Mouse (Mus musculus): ENCODE data around the gene Timmdc1. TPM values are rescaled to one million over a fixed set of nuclear protein-coding genes. Genes with fewer than 3 reads are reported as not detected.
A peak's percentile ranks its signal among the peaks of the same experiment; 100 is the strongest.

Timmdc1 gene
- polyA plus RNA-seq, 1 experiment from 2014 or later = 19.9 TPM

- Histone ChIP-seq H3K4me2 (no peak overlapping the region), H3K9me3 (replicated peaks) (no peaks in the 10 kb centered on the region), H3K36me3 (no peaks in the 10 kb centered on the region), H3K27me3 (replicated peaks) (no peaks in the 10 kb centered on the region), H3K4me3 (no peak overlapping the region), H3K9ac (no peak overlapping the region), H3K27ac (no peak overlapping the region), H3K4me1 (peaks cover 73% of the 10 kb centered on the region)
- 43% methylated on average over 11 of the region's 11 CpGs for WGBS (ENCODE audit: insufficient replicate concordance)
- ATAC-seq = no peak
Observed at GRCm38 (mm10) chr16:38471697-38472506, 50.6 kb downstream of the Timmdc1 start.

GRCm38 (mm10) chr16:38469437-38469836 lies 53.0 kb downstream of the Timmdc1 start:
- Histone ChIP-seq H3K9me3 (replicated peaks) (no peaks in the 10 kb centered on the region), H3K4me3 (no peak overlapping the region), H3K27me3 (replicated peaks) (no peaks in the 10 kb centered on the region), H3K9ac (no peak overlapping the region), H3K4me2 (no peak overlapping the region), H3K36me3 (no peaks in the 10 kb centered on the region), H3K27ac (no peak overlapping the region), H3K4me1 (peaks cover 55% of the 10 kb centered on the region)
- whole genome bisulfite sequencing (ENCODE audit: insufficient replicate concordance) = 68% methylated on average over 8 of the region's 8 CpGs
- no peak for ATAC-seq

DNA sequence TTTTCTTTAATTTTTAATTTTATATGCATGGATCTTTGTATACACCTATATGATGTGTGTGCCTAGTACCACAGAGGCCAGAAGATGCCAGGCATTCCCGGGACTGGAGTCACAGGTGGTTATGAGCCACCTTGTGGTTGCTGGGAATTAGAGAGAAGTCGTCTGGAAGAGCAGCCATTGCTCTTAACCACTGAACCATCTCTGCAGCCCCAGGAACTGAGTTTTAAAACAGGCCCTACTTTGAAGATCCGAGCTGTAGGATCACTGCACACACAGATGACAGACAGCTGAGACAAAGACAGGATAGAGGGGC lies 53.8 kb downstream of the Timmdc1 start:
- no peaks in the 10 kb centered on the region for H3K9me3 ChIP-seq (replicated peaks)
- H3K36me3 ChIP-seq = no peaks in the 10 kb centered on the region
- no peaks in the 10 kb centered on the region for H3K27me3 ChIP-seq (replicated peaks)
- no peak for ATAC-seq
- 26% methylated on average over 3 of the region's 3 CpGs for WGBS (ENCODE audit: insufficient replicate concordance)
- no peak overlapping the region for H3K9ac ChIP-seq
- no peak overlapping the region for H3K4me3 ChIP-seq
- peaks cover 47% of the 10 kb centered on the region for H3K4me1 ChIP-seq
- H3K4me2 ChIP-seq = no peak overlapping the region
- no peak overlapping the region for H3K27ac ChIP-seq

DNA sequence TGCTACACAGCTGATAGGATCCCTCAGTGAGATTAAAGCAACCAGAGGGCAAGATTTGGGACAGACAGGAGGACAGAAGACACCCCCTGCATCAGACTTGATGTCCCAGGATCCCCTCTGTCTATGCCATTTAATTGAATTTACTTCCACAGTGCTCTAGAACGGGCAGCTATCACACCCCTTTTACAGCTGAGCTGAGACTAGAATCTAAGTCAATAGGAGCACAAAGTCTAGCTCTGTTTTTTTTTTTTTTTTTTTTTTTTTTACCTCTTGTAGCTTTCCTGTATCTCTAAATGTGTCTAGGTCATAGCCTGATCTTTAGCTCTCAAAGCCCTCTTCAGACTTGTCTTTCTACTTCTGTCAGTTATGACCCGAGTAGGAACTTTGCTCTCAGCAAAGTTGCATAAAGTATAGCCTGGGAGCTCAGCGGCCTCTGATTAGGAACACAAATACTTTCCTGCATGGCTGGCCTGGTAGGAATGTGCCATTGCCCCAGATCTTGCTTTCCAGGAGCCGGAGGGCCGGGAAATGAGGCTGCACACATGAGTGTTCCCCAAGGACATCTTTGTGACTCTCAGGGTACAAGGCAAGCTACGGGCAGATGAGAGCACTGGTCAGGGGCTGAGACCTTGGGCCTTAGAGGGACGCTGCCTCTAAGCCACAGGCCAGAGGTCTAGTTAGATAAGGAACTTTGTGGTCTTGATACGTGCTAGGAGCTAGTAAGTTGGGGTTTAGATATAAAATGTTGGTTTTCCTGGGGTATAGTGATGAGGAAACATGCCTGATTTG lies 54.4 kb downstream of the Timmdc1 start:
- H3K9ac ChIP-seq = no peak overlapping the region
- no peaks in the 10 kb centered on the region for H3K27me3 ChIP-seq (replicated peaks)
- H3K9me3 ChIP-seq (replicated peaks) = no peaks in the 10 kb centered on the region
- no peaks in the 10 kb centered on the region for H3K36me3 ChIP-seq
- peaks cover 42% of the 10 kb centered on the region for H3K4me1 ChIP-seq
- no peak for ATAC-seq
- 41% methylated on average over 8 of the region's 8 CpGs for WGBS (ENCODE audit: insufficient replicate concordance)
- H3K4me2 ChIP-seq = no peak overlapping the region
- no peak overlapping the region for H3K27ac ChIP-seq
- H3K4me3 ChIP-seq = no peak overlapping the region

DNA sequence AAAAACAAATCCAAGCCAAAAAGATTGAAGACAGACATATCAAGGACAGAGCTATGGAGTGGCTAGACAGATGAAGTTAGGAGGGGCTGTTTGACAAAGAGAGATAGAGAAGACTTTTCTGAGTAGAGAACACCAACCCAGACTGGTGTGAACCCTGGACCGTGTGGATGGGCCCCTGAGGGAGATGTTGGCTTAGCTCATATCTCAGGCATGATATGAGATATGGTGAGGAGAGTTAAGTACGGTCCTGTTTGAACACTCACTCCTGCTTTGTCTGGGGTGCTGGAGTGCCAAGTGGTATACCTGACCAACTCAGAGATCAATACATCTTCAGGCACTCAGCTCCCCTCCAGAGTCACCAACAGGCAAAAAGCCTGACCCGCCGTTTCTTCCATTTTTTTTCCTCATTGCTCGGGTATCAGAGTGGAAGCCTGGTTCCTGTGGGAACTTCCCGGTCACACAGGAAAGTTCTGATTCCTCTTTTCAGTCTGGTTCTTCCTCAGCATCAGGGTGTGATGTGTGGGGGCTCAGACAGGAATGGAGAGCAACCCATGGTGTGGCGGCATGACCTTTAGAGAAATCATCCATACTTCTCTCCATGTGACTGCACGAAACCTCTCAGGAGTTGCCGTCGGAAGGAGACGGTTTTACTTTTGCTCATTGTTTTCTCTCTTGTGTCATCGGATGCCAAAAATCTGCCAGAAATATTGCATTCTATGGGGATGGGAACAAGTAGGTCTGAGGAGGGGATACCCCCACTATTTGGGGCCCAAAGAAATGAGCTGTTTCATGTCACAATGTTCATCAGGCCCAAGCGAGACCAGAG lies 55.2 kb downstream of the Timmdc1 start:
- ATAC-seq = peak; percentile 53; the same call in 1 of the 2 replicates
- no peaks in the 10 kb centered on the region for H3K9me3 ChIP-seq (replicated peaks)
- WGBS (ENCODE audit: insufficient replicate concordance) = 62% methylated on average over 13 of the region's 13 CpGs
- no peak overlapping the region for H3K4me3 ChIP-seq
- no peak overlapping the region for H3K27ac ChIP-seq
- H3K4me1 ChIP-seq = peaks cover 34% of the 10 kb centered on the region
- H3K36me3 ChIP-seq = no peaks in the 10 kb centered on the region
- no peak overlapping the region for H3K4me2 ChIP-seq
- H3K27me3 ChIP-seq (replicated peaks) = no peaks in the 10 kb centered on the region
- H3K9ac ChIP-seq = no peak overlapping the region

DNA sequence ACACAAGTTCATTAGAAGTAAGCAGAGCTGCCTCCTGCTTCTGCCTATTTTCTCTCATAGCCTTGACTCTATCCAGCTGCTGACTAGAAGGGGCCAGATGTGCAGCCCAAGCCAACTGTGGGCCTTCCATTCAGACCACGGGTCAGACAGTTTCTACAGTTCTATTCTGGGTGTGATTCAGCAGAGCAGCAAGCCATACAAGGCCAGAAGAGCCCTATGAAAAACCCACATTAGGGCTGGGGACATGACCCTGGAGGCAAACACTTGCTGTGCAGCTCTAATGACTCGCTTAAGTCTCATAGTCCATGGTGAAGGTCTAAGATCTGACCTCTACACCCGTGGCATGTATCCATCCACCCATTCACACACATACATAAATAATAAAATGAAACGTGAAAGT lies 56.4 kb downstream of the Timmdc1 start:
- 64% methylated on average over 4 of the region's 4 CpGs for WGBS (ENCODE audit: insufficient replicate concordance)
- Histone ChIP-seq H3K27me3 (replicated peaks) (no peaks in the 10 kb centered on the region), H3K36me3 (no peaks in the 10 kb centered on the region), H3K27ac (no peak overlapping the region), H3K4me1 (peaks cover 25% of the 10 kb centered on the region), H3K9me3 (replicated peaks) (no peaks in the 10 kb centered on the region), H3K4me3 (no peak overlapping the region), H3K9ac (no peak overlapping the region), H3K4me2 (no peak overlapping the region)
- ATAC-seq = no peak

GRCm38 (mm10) chr16:38463305-38463704 lies 59.2 kb downstream of the Timmdc1 start:
- H3K4me2 ChIP-seq = no peak overlapping the region
- H3K9me3 ChIP-seq (replicated peaks) = no peaks in the 10 kb centered on the region
- no peak overlapping the region for H3K9ac ChIP-seq
- ATAC-seq = no peak
- no peaks in the 10 kb centered on the region for H3K27me3 ChIP-seq (replicated peaks)
- WGBS (ENCODE audit: insufficient replicate concordance) = 79% methylated on average over 5 of the region's 5 CpGs
- H3K4me1 ChIP-seq = peaks cover 27% of the 10 kb centered on the region
- no peak overlapping the region for H3K4me3 ChIP-seq
- no peak overlapping the region for H3K27ac ChIP-seq
- H3K36me3 ChIP-seq = no peaks in the 10 kb centered on the region

DNA sequence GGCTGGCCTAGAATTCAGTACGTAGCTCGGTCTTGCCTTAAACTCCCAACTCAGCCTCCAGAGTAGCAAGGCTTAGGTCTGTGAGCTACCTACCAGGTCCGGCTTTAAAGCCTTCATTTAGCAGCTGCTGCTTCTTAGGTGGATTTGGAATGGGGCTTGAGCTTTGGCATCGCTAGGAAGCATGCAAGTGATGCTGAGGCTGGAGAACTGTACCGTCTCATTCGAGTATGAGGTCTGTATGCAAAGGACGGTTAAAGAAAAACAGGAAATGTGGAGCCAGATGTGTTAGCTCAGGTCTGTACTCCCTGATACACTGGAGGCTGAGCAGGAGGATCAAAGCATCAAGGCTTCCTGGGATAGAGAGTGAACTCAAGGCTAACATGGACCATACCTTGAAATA lies 60.3 kb downstream of the Timmdc1 start:
- Histone ChIP-seq H3K4me3 (no peak overlapping the region), H3K27me3 (replicated peaks) (no peaks in the 10 kb centered on the region), H3K4me1 (peaks cover 23% of the 10 kb centered on the region), H3K9me3 (replicated peaks) (no peaks in the 10 kb centered on the region), H3K27ac (no peak overlapping the region), H3K36me3 (no peaks in the 10 kb centered on the region), H3K9ac (no peak overlapping the region), H3K4me2 (no peak overlapping the region)
- WGBS (ENCODE audit: insufficient replicate concordance) = 67% methylated on average over 7 of the region's 7 CpGs
- ATAC-seq = no peak

DNA sequence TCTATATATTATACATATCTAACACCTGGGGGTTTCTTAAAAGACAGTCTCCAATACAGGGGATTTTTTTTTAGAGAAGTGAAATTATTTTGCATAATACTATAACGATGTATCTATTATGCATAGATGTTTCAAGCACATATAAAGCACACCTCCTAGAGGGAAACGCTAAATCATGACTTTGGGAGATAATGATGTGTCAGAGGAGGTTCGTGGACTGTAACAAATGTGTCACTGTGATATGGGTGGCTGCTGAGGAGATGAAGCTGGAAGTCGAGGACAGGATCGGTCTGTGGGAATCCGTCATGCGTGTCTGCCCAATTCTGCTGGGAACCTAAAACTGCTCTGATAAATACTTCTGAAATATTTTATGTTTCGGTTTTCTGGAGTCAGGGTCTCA lies 60.7 kb downstream of the Timmdc1 start:
- Histone ChIP-seq H3K4me1 (peaks cover 23% of the 10 kb centered on the region), H3K9me3 (replicated peaks) (no peaks in the 10 kb centered on the region), H3K27ac (no peak overlapping the region), H3K36me3 (no peaks in the 10 kb centered on the region), H3K4me3 (no peak overlapping the region), H3K4me2 (no peak overlapping the region), H3K9ac (no peak overlapping the region), H3K27me3 (replicated peaks) (no peaks in the 10 kb centered on the region)
- 53% methylated on average over 8 of the region's 8 CpGs for WGBS (ENCODE audit: insufficient replicate concordance)
- no peak for ATAC-seq

- ATAC-seq = no peak
Observed at GRCm38 (mm10) chr16:38459990-38460389, 62.5 kb downstream of the Timmdc1 start.

DNA sequence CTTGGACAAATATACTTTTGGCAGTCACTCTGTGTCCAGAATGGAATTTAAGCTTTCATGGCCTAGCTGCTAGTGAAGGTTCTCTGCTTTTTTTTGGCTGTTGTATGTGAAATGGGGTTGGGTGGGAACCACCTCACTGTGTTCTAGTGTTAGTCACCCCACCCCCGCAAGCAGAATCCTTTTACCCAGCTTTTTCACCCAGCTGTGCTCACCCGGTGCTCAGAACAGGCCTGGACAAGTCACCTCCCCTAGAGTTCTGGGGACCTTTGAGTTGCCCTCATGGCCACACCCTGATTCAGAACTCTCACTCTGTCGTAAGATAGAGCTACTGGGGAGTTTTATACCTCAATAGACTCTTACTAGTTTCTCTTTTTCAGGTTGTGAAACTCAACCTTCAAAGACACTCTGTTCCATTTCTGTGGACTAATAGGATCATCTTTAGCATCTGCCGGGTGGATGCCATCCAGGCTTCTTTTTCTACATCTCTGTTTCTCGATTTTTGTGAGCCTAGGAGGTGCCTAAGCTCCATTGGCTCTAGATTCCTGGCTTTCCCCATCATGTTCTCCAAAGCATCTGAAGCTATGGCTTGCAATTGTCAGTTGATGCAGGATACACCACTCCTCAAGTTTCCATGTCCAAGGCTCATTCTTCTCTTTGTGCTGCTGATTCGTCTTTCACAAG lies 63.7 kb downstream of the Timmdc1 start:
- peaks cover 28% of the 10 kb centered on the region for H3K4me1 ChIP-seq
- no peaks in the 10 kb centered on the region for H3K27me3 ChIP-seq (replicated peaks)
- H3K4me2 ChIP-seq = no peak overlapping the region
- H3K36me3 ChIP-seq = no peaks in the 10 kb centered on the region
- no peak for ATAC-seq
- WGBS (ENCODE audit: insufficient replicate concordance) = 54% methylated on average over 6 of the region's 6 CpGs
- no peaks in the 10 kb centered on the region for H3K9me3 ChIP-seq (replicated peaks)
- H3K9ac ChIP-seq = no peak overlapping the region
- no peak overlapping the region for H3K4me3 ChIP-seq
- H3K27ac ChIP-seq = no peak overlapping the region

More at GRCm38 (mm10) chr16:38459990-38460389, 62.5 kb downstream of the Timmdc1 start:
- H3K4me3 ChIP-seq = no peak overlapping the region
- no peaks in the 10 kb centered on the region for H3K36me3 ChIP-seq
- 77% methylated on average over 4 of the region's 4 CpGs for WGBS (ENCODE audit: insufficient replicate concordance)
- no peaks in the 10 kb centered on the region for H3K9me3 ChIP-seq (replicated peaks)
- no peak overlapping the region for H3K27ac ChIP-seq
- no peaks in the 10 kb centered on the region for H3K27me3 ChIP-seq (replicated peaks)
- H3K9ac ChIP-seq = no peak overlapping the region
- no peak overlapping the region for H3K4me2 ChIP-seq
- peaks cover 20% of the 10 kb centered on the region for H3K4me1 ChIP-seq
